Mouse (Mus musculus): ENCODE measurements around the gene Calcoco1.

DNA sequence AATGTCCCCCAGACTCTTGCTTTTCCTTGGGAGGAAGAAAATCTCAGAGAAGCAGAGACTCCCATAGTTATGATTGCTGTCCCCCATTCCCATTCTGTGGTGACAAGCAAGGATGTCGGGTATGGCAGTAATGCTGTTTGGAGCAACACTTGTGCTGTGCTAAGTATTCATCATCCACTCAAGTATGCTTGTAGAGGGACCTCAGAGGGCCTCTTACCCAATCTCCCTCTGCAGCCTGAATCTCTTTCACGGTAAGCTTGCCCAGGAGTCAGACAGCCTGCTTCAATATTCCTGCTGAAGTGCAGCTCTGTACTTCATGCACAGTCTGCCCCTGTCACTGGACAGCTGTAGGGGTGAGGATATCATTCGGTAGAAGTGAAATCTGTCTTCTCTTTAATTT lies 25.1 kb downstream of the Calcoco1 start:
- no peak for TF ChIP-seq CTCF (IDR thresholded peaks at IDR 0.05; ENCODE audit: control insufficient read depth, insufficient read depth, low read length)
- TF ChIP-seq POLR2A (IDR thresholded peaks at IDR 0.05; ENCODE audit: borderline replicate concordance, control insufficient read depth, low read depth, low read length): no peak

All from bone marrow, adult 2 months (tissue).